Mouse (Mus musculus): Measurements from ENCODE around the gene Plekha7. TPM values are rescaled to one million over a fixed set of nuclear protein-coding genes. Genes with fewer than 3 reads are reported as not detected.

The Plekha7 gene
- polyA plus RNA-seq, 1 experiment from 2014 or later, result 9.7 TPM

GRCm38 (mm10) chr7:116262101-116262500, 46.1 kb downstream of the Plekha7 start:
- Histone ChIP-seq H3K36me3 (no peaks in the 10 kb centered on the region), H3K4me2 (replicated peaks) (no peak overlapping the region), H3K27me3 (no peaks in the 10 kb centered on the region), H3K27ac (no peak overlapping the region), H3K4me1 (peaks cover 11% of the 10 kb centered on the region; the same call in 1 of the 2 replicates), H3K9ac (no peak overlapping the region), H3K4me3 (no peak overlapping the region), H3K9me3 (no peaks in the 10 kb centered on the region)
- WGBS, result 45% methylated on average over 4 of the region's 4 CpGs
- ATAC-seq (ENCODE audit: low FRiP score, low read depth), result no peak

- H3K4me1 ChIP-seq, result peaks cover 11% of the 10 kb centered on the region; the same call in 1 of the 2 replicates
- no peak overlapping the region for H3K27ac ChIP-seq
- no peak overlapping the region for H3K4me3 ChIP-seq
- no peak overlapping the region for H3K9ac ChIP-seq
- no peak overlapping the region for H3K4me2 ChIP-seq (replicated peaks)
- H3K36me3 ChIP-seq, result no peaks in the 10 kb centered on the region
- H3K27me3 ChIP-seq, result no peaks in the 10 kb centered on the region
- H3K9me3 ChIP-seq, result no peaks in the 10 kb centered on the region
- no peak for ATAC-seq (ENCODE audit: low FRiP score, low read depth)
- 72% methylated on average over 4 of the region's 4 CpGs for WGBS
These were observed 47.2 kb downstream of the Plekha7 start for GRCm38 (mm10) chr7:116260826-116261615.

GRCm38 (mm10) chr7:116258464-116259185, 49.6 kb downstream of the Plekha7 start:
- no peak overlapping the region for H3K4me2 ChIP-seq (replicated peaks)
- no peak overlapping the region for H3K9ac ChIP-seq
- no peaks in the 10 kb centered on the region for H3K9me3 ChIP-seq
- H3K4me3 ChIP-seq, result no peak overlapping the region
- 0 out of 2 replicates have a peak, but pooled peaks cover 4% of the 10 kb centered on the region for H3K4me1 ChIP-seq
- no peaks in the 10 kb centered on the region for H3K27me3 ChIP-seq
- ATAC-seq (ENCODE audit: low FRiP score, low read depth), result no peak
- no peak overlapping the region for H3K27ac ChIP-seq
- H3K36me3 ChIP-seq, result no peaks in the 10 kb centered on the region
- 80% methylated on average over 17 of the region's 17 CpGs for WGBS

- Histone ChIP-seq H3K9me3 (no peaks in the 10 kb centered on the region), H3K4me1 (0 out of 2 replicates have a peak, but pooled peaks cover 4% of the 10 kb centered on the region), H3K27me3 (no peaks in the 10 kb centered on the region), H3K4me2 (replicated peaks) (no peak overlapping the region), H3K9ac (no peak overlapping the region), H3K4me3 (no peak overlapping the region), H3K27ac (no peak overlapping the region), H3K36me3 (no peaks in the 10 kb centered on the region)
- WGBS, result 93% methylated on average over 10 of the region's 10 CpGs
- ATAC-seq (ENCODE audit: low FRiP score, low read depth), result no peak
These were observed 50.2 kb downstream of the Plekha7 start for GRCm38 (mm10) chr7:116257953-116258352.

GRCm38 (mm10) chr7:116255664-116256063, 52.5 kb downstream of the Plekha7 start:
- H3K27ac ChIP-seq, result no peak overlapping the region
- H3K4me2 ChIP-seq (replicated peaks), result no peak overlapping the region
- no peak for ATAC-seq (ENCODE audit: low FRiP score, low read depth)
- WGBS, result 85% methylated on average over 5 of the region's 5 CpGs
- H3K4me3 ChIP-seq, result no peak overlapping the region
- no peaks in the 10 kb centered on the region for H3K9me3 ChIP-seq
- no peak overlapping the region for H3K9ac ChIP-seq
- H3K4me1 ChIP-seq, result 0 out of 2 replicates have a peak, but pooled peaks cover 3% of the 10 kb centered on the region
- no peaks in the 10 kb centered on the region for H3K36me3 ChIP-seq
- no peaks in the 10 kb centered on the region for H3K27me3 ChIP-seq

- Histone ChIP-seq H3K4me1 (no peaks in the 10 kb centered on the region), H3K36me3 (no peaks in the 10 kb centered on the region), H3K9ac (no peak overlapping the region), H3K9me3 (no peaks in the 10 kb centered on the region), H3K27ac (no peak overlapping the region), H3K4me2 (replicated peaks) (no peak overlapping the region), H3K27me3 (no peaks in the 10 kb centered on the region), H3K4me3 (no peak overlapping the region)
- WGBS, result 80% methylated on average over 5 of the region's 5 CpGs
- no peak for ATAC-seq (ENCODE audit: low FRiP score, low read depth)
These were observed 53.5 kb downstream of the Plekha7 start for GRCm38 (mm10) chr7:116254660-116255059.

GRCm38 (mm10) chr7:116252470-116252869, 55.7 kb downstream of the Plekha7 start:
- Histone ChIP-seq H3K4me2 (replicated peaks) (no peak overlapping the region), H3K4me3 (no peak overlapping the region), H3K36me3 (no peaks in the 10 kb centered on the region), H3K9ac (no peak overlapping the region), H3K27me3 (no peaks in the 10 kb centered on the region), H3K27ac (no peak overlapping the region), H3K9me3 (no peaks in the 10 kb centered on the region), H3K4me1 (no peaks in the 10 kb centered on the region)
- WGBS, result 75% methylated on average over 4 of the region's 4 CpGs
- ATAC-seq (ENCODE audit: low FRiP score, low read depth), result no peak

- Histone ChIP-seq H3K27ac (no peak overlapping the region), H3K9ac (no peak overlapping the region), H3K4me2 (replicated peaks) (no peak overlapping the region), H3K4me3 (no peak overlapping the region), H3K4me1 (peaks cover 8% of the 10 kb centered on the region), H3K27me3 (no peaks in the 10 kb centered on the region), H3K36me3 (no peaks in the 10 kb centered on the region), H3K9me3 (no peaks in the 10 kb centered on the region)
- no peak for ATAC-seq (ENCODE audit: low FRiP score, low read depth)
- WGBS, result 58% methylated on average over 3 of the region's 3 CpGs
These were observed 56.7 kb downstream of the Plekha7 start for GRCm38 (mm10) chr7:116251516-116251915.

GRCm38 (mm10) chr7:116248536-116248935, 59.6 kb downstream of the Plekha7 start:
- H3K9me3 ChIP-seq, result no peaks in the 10 kb centered on the region
- no peak overlapping the region for H3K4me2 ChIP-seq (replicated peaks)
- ATAC-seq (ENCODE audit: low FRiP score, low read depth), result no peak
- H3K4me3 ChIP-seq, result no peak overlapping the region
- H3K27me3 ChIP-seq, result peaks cover 4% of the 10 kb centered on the region; the same call in 1 of the 2 replicates
- H3K4me1 ChIP-seq, result peaks cover 17% of the 10 kb centered on the region
- H3K36me3 ChIP-seq, result no peaks in the 10 kb centered on the region
- no peak overlapping the region for H3K9ac ChIP-seq
- WGBS, result 93% methylated on average over 11 of the region's 11 CpGs
- H3K27ac ChIP-seq, result no peak overlapping the region

GRCm38 (mm10) chr7:116247377-116247729, 60.8 kb downstream of the Plekha7 start:
- WGBS, result 3% methylated on average over 6 of the region's 7 CpGs
- H3K4me3 ChIP-seq, result 0 out of 2 replicates have a peak overlapping the region, but pooled peaks have one; percentile 26
- peak overlapping the region; percentile 58 for H3K4me2 ChIP-seq (replicated peaks)
- H3K4me1 ChIP-seq, result peaks cover 17% of the 10 kb centered on the region
- no peaks in the 10 kb centered on the region for H3K36me3 ChIP-seq
- no peak overlapping the region for H3K27ac ChIP-seq
- H3K9ac ChIP-seq, result no peak overlapping the region; the same call in 1 of the 2 replicates
- peaks cover 4% of the 10 kb centered on the region; the same call in 1 of the 2 replicates for H3K27me3 ChIP-seq
- H3K9me3 ChIP-seq, result no peaks in the 10 kb centered on the region
- no peak for ATAC-seq (ENCODE audit: low FRiP score, low read depth)

- WGBS, result 18% methylated on average over 14 of the region's 15 CpGs
- Histone ChIP-seq H3K27me3 (peaks cover 4% of the 10 kb centered on the region; the same call in 1 of the 2 replicates), H3K9me3 (no peaks in the 10 kb centered on the region), H3K4me3 (peak overlapping the region; percentile 26), H3K27ac (no peak overlapping the region), H3K4me1 (peaks cover 18% of the 10 kb centered on the region), H3K36me3 (no peaks in the 10 kb centered on the region), H3K9ac (no peak overlapping the region; the same call in 1 of the 2 replicates), H3K4me2 (replicated peaks) (peak overlapping the region; percentile 58)
- peak; percentile 58; the same call in 1 of the 2 replicates for ATAC-seq (ENCODE audit: low FRiP score, low read depth)
These were observed 61.3 kb downstream of the Plekha7 start for GRCm38 (mm10) chr7:116246696-116247376.

Data from limb, embryonic 13.5 days (tissue).